Mouse (Mus musculus) brain, embryonic 14.5 days (tissue): ENCODE measurements around the gene Gm21958.

ENCODE experiments used
- CTCF ChIP-seq: fragments of 200-500 bp; IDR thresholded peaks from 2 replicates; pipeline ENCODE4 v1.5.1; 2012; ENCODE audit warnings: inconsistent platforms, mild to moderate bottlenecking, moderate library complexity, borderline replicate concordance; ENCODE audit not compliant: insufficient read depth, insufficient read length; ENCODE audit errors: extremely low read depth
- POLR2A ChIP-seq: fragments of 200-500 bp; IDR thresholded peaks from 2 replicates; pipeline ENCODE4 v1.6.1; 2012; ENCODE audit warnings: mild to moderate bottlenecking, inconsistent platforms, borderline replicate concordance; ENCODE audit not compliant: poor library complexity, insufficient read depth, insufficient read length, severe bottlenecking; ENCODE audit errors: extremely low read depth

GRCm38 (mm10) chr3:54717348-54717747 is 3.2 kb upstream of the Gm21958 start:
- no peak for TF ChIP-seq CTCF
- no peak for TF ChIP-seq POLR2A
